Mouse (Mus musculus) hindbrain, embryonic 11.5 days (tissue): ENCODE results near the gene Slc7a11. TPM values are rescaled to one million over a fixed set of nuclear protein-coding genes. Genes with fewer than 3 reads are reported as not detected.

Source experiments
- ATAC-seq: fragments of 200-750 bp; cut with Nextera tagmentation; 2 replicates; pipeline ENCODE4 v1.8.0; 2017; ENCODE audit warnings: mild to moderate bottlenecking, moderate TSS enrichment, moderate library complexity; ENCODE audit not compliant: low FRiP score
- DNase-seq: peaks from one replicate; pipeline ENCODE4 v3.0.0-alpha.2; 2015; ENCODE audit warnings: low spot score
- H3K27ac ChIP-seq: fragments of 300-500 bp; sonication (generic); 2 replicates; pipeline ENCODE4 v1.5.1; 2014; ENCODE audit warnings: mild to moderate bottlenecking, low read depth, low read length
- H3K27me3 ChIP-seq: fragments of 300-500 bp; sonication (generic); 2 replicates; pipeline ENCODE4 v1.6.1; 2014; ENCODE audit warnings: mild to moderate bottlenecking, low read length, moderate library complexity, mixed read lengths; ENCODE audit not compliant: control insufficient read depth, insufficient read depth
- H3K36me3 ChIP-seq: fragments of 300-500 bp; sonication (generic); 2 replicates; pipeline ENCODE4 v1.6.1; 2014; ENCODE audit warnings: mild to moderate bottlenecking, low read length, moderate library complexity, mixed read lengths; ENCODE audit not compliant: control insufficient read depth, insufficient read depth
- H3K4me1 ChIP-seq: fragments of 300-500 bp; sonication (generic); replicated peaks from 2 replicates; pipeline ENCODE4 v1.6.1; 2014; ENCODE audit warnings: low read length, mixed read lengths; ENCODE audit not compliant: control insufficient read depth, insufficient read depth
- H3K4me2 ChIP-seq: fragments of 300-500 bp; sonication (generic); replicated peaks from 2 replicates; pipeline ENCODE4 v1.6.1; 2014; ENCODE audit warnings: mild to moderate bottlenecking, low read depth, low read length
- H3K4me3 ChIP-seq: fragments of 300-500 bp; sonication (generic); 2 replicates; pipeline ENCODE4 v1.5.1; 2014; ENCODE audit warnings: low read depth, low read length
- H3K9ac ChIP-seq: fragments of 300-500 bp; sonication (generic); 2 replicates; pipeline ENCODE4 v1.6.1; 2014; ENCODE audit warnings: low read depth, low read length
- H3K9me3 ChIP-seq: fragments of 300-500 bp; sonication (generic); 2 replicates; pipeline ENCODE4 v1.6.1; 2016; ENCODE audit warnings: low read length; ENCODE audit not compliant: control insufficient read depth
- WGBS: fragments of 180-500 bp; shearing (Covaris S2); extraction: QIAGEN DNeasy Blood & Tissue Kit; methylation state at CpG from one replicate; pipeline ENCODE4 v1.1.7; 2014; 5-methylcytosine and 5-hydroxymethylcytosine counted together
- polyA plus RNA-seq: library from polyadenylated mRNA; unstranded; fragments of >200 nt; fragmentation: Nextera tagmentation; extraction: Ambion mirVana; gene quantifications from 2 replicates; pipeline ENCODE4 v1.2.1, GENCODE M21; 2014

Gene Slc7a11
- polyA plus RNA-seq, 1 experiment from 2014 or later = 0.26 TPM

GRCm38 (mm10) chr3:49992891-49993290 lies 450.5 kb downstream of the Slc7a11 start:
- WGBS = 53% methylated on average over 1 of the region's 1 CpGs
- no peak for DNase-seq
- Histone ChIP-seq H3K4me3 (no peak overlapping the region), H3K27ac (no peak overlapping the region), H3K4me1 (no peaks in the 10 kb centered on the region), H3K9ac (no peak overlapping the region), H3K27me3 (no peaks in the 10 kb centered on the region), H3K4me2 (no peak overlapping the region), H3K9me3 (no peaks in the 10 kb centered on the region), H3K36me3 (no peaks in the 10 kb centered on the region)
- no peak for ATAC-seq

- Histone ChIP-seq H3K27me3 (no peaks in the 10 kb centered on the region), H3K27ac (no peak overlapping the region), H3K9me3 (no peaks in the 10 kb centered on the region), H3K9ac (no peak overlapping the region), H3K36me3 (no peaks in the 10 kb centered on the region), H3K4me1 (no peaks in the 10 kb centered on the region), H3K4me3 (no peak overlapping the region), H3K4me2 (no peak overlapping the region)
- ATAC-seq = no peak
- no peak for DNase-seq
- 88% methylated on average over 2 of the region's 2 CpGs for WGBS
Measured at GRCm38 (mm10) chr3:49987236-49987635, 456.2 kb downstream of the Slc7a11 start.

GRCm38 (mm10) chr3:49984795-49985194 lies 458.6 kb downstream of the Slc7a11 start:
- H3K36me3 ChIP-seq = no peaks in the 10 kb centered on the region
- WGBS = 75% methylated on average over 3 of the region's 3 CpGs
- no peaks in the 10 kb centered on the region for H3K4me1 ChIP-seq
- no peak overlapping the region for H3K4me3 ChIP-seq
- ATAC-seq (no peak), DNase-seq (no peak)
- H3K9ac ChIP-seq = no peak overlapping the region
- H3K9me3 ChIP-seq = no peaks in the 10 kb centered on the region
- no peaks in the 10 kb centered on the region for H3K27me3 ChIP-seq
- no peak overlapping the region for H3K27ac ChIP-seq
- H3K4me2 ChIP-seq = no peak overlapping the region

- H3K4me1 ChIP-seq = no peaks in the 10 kb centered on the region
- ATAC-seq (no peak), DNase-seq (no peak)
- no peaks in the 10 kb centered on the region for H3K9me3 ChIP-seq
- H3K36me3 ChIP-seq = no peaks in the 10 kb centered on the region
- no peak overlapping the region for H3K27ac ChIP-seq
- H3K4me2 ChIP-seq = no peak overlapping the region
- WGBS = 90% methylated on average over 4 of the region's 4 CpGs
- H3K9ac ChIP-seq = no peak overlapping the region
- H3K27me3 ChIP-seq = no peaks in the 10 kb centered on the region
- no peak overlapping the region for H3K4me3 ChIP-seq
Measured at GRCm38 (mm10) chr3:49983429-49984268, 459.8 kb downstream of the Slc7a11 start.

- WGBS = 89% methylated on average over 3 of the region's 3 CpGs
- ATAC-seq = no peak
Measured at GRCm38 (mm10) chr3:49973994-49974393, 469.4 kb downstream of the Slc7a11 start.

GRCm38 (mm10) chr3:49965569-49965968 lies 477.8 kb downstream of the Slc7a11 start:
- no peaks in the 10 kb centered on the region for H3K27me3 ChIP-seq
- H3K4me3 ChIP-seq = no peak overlapping the region

More at GRCm38 (mm10) chr3:49973994-49974393, 469.4 kb downstream of the Slc7a11 start:
- Histone ChIP-seq H3K27me3 (no peaks in the 10 kb centered on the region), H3K4me2 (no peak overlapping the region), H3K4me3 (no peak overlapping the region), H3K9ac (no peak overlapping the region), H3K27ac (no peak overlapping the region), H3K4me1 (no peaks in the 10 kb centered on the region), H3K9me3 (no peaks in the 10 kb centered on the region), H3K36me3 (no peaks in the 10 kb centered on the region)
- no peak for DNase-seq

GRCm38 (mm10) chr3:49960581-49960980 lies 482.8 kb downstream of the Slc7a11 start:
- Histone ChIP-seq H3K9me3 (no peaks in the 10 kb centered on the region), H3K9ac (no peak overlapping the region), H3K36me3 (no peaks in the 10 kb centered on the region), H3K27me3 (no peaks in the 10 kb centered on the region), H3K4me3 (no peak overlapping the region), H3K4me2 (no peak overlapping the region), H3K4me1 (no peaks in the 10 kb centered on the region), H3K27ac (no peak overlapping the region)
- WGBS = 92% methylated on average over 2 of the region's 2 CpGs
- DNase-seq (no peak), ATAC-seq (no peak)

More at GRCm38 (mm10) chr3:49965569-49965968, 477.8 kb downstream of the Slc7a11 start:
- Histone ChIP-seq H3K9ac (no peak overlapping the region), H3K4me1 (no peaks in the 10 kb centered on the region), H3K4me2 (no peak overlapping the region), H3K27ac (no peak overlapping the region), H3K36me3 (no peaks in the 10 kb centered on the region), H3K9me3 (no peaks in the 10 kb centered on the region)
- ATAC-seq = no peak
- DNase-seq = no peak
- 88% methylated on average over 2 of the region's 2 CpGs for WGBS

- no peaks in the 10 kb centered on the region for H3K36me3 ChIP-seq
- no peaks in the 10 kb centered on the region for H3K9me3 ChIP-seq
- H3K4me2 ChIP-seq = no peak overlapping the region
- 41% methylated on average over 2 of the region's 2 CpGs for WGBS
- H3K27ac ChIP-seq = no peak overlapping the region
- no peak overlapping the region for H3K9ac ChIP-seq
- DNase-seq (no peak), ATAC-seq (no peak)
- no peak overlapping the region for H3K4me3 ChIP-seq
- H3K4me1 ChIP-seq = no peaks in the 10 kb centered on the region
- H3K27me3 ChIP-seq = no peaks in the 10 kb centered on the region
Measured at GRCm38 (mm10) chr3:49946845-49947244, 496.6 kb downstream of the Slc7a11 start.

GRCm38 (mm10) chr3:49944783-49945182 lies 498.6 kb downstream of the Slc7a11 start:
- Histone ChIP-seq H3K4me1 (no peaks in the 10 kb centered on the region), H3K9me3 (no peaks in the 10 kb centered on the region), H3K27me3 (no peaks in the 10 kb centered on the region), H3K9ac (no peak overlapping the region), H3K36me3 (no peaks in the 10 kb centered on the region), H3K4me3 (no peak overlapping the region), H3K27ac (no peak overlapping the region), H3K4me2 (no peak overlapping the region)
- DNase-seq = no peak
- no peak for ATAC-seq
- 86% methylated on average over 5 of the region's 5 CpGs for WGBS
